8 mouse cellular contexts compared by ENCODE assay signal in the genomic region with DNA sequence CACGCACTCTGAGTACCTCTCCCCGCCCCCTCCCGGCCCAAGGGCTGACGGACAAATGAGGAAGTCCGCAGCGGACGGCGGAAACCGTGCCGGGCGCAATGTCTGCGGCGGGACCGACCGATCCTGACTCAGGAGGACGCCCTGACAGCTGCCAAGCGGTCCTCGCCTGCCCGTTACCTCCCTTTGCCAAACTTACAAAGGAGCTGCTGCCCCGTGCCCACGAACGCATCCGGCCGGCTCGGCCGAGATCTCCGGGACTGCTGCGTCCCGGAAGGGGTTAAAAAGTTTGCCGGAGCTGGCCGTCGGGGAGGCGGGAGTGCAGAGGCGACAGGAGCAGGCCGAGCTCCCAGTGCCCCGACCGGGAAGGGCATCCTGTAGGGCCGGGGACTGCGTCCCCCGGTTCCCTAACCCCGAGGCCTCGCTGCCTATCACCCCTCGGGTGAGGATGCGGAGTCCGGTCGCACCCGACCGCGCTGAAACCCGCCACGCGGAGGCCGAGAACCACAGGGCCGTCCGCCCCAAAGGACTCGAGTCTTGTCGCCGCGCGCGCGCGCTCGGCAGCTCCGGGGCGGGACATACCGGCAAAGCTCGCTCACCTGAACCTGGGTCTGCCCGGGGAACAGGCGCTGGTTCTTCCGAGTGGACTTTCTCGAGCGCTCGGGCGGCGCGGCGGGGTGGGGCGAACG. TPM values are rescaled to one million over a fixed set of nuclear protein-coding genes. Genes with fewer than 3 reads are reported as not detected.
DNase-seq lines count a peak whose midpoint lies in the region; ATAC-seq and TF ChIP-seq lines count a peak whose summit lies in the region.

No protein-coding gene starts in this region.

- WGBS in intestine, embryonic 14.5 days = under 1% methylated on average over 74 of the region's 80 CpGs
- WGBS in limb, embryonic 11.5 days = under 1% methylated on average over 79 of the region's 80 CpGs
- under 1% methylated on average over 77 of the region's 80 CpGs for WGBS in midbrain, embryonic 11.5 days

- no peaks in the 10 kb centered on the region for H3K9me3 ChIP-seq in intestine, embryonic 14.5 days (ENCODE audit: control insufficient read depth, low read length)
- no peaks in the 10 kb centered on the region for H3K9me3 ChIP-seq in limb, embryonic 11.5 days (ENCODE audit: control insufficient read depth, low read length)
- no peaks in the 10 kb centered on the region for H3K9me3 ChIP-seq in midbrain, embryonic 11.5 days (ENCODE audit: control insufficient read depth, low read length)

- TF ChIP-seq CTCF in cortical plate, adult 2 months (IDR thresholded peaks at IDR 0.05; ENCODE audit: extremely low read depth, insufficient read depth, low read length) = no peak

- H3K4me1 ChIP-seq in cortical plate, adult 2 months (ENCODE audit: control insufficient read depth, insufficient read depth, low read length) = peaks cover 12% of the 10 kb centered on the region; the same call in 1 of the 2 replicates
- peaks cover 42% of the 10 kb centered on the region for H3K4me1 ChIP-seq in intestine, embryonic 14.5 days (replicated peaks; ENCODE audit: control insufficient read depth, insufficient read depth, low read length)
- H3K4me1 ChIP-seq in limb, embryonic 11.5 days (ENCODE audit: control insufficient read depth, insufficient read depth, low read length) = peaks cover 36% of the 10 kb centered on the region
- H3K4me1 ChIP-seq in midbrain, embryonic 11.5 days (ENCODE audit: control insufficient read depth, insufficient read depth, low read length) = peaks cover 28% of the 10 kb centered on the region

- intact Hi-C loops in gastrocnemius, postnatal 36 days (cut with DNase I) = loop anchor here (5.0 kb wide), 1 partner anchor 76 kb away; no protein-coding TSS in a partner anchor

- H3K4me3 ChIP-seq in cortical plate, adult 2 months (ENCODE audit: insufficient read depth, low read length) = peak overlapping the region; percentile 98
- H3K4me3 ChIP-seq in intestine, embryonic 14.5 days (ENCODE audit: low read depth, low read length) = peak overlapping the region; percentile 90
- peak overlapping the region; percentile 91 for H3K4me3 ChIP-seq in limb, embryonic 11.5 days (ENCODE audit: low read depth, low read length)
- peak overlapping the region; percentile 82 for H3K4me3 ChIP-seq in midbrain, embryonic 11.5 days (ENCODE audit: low read depth, low read length)

- peak; percentile 10 for ATAC-seq in intestine, embryonic 14.5 days (replicated peaks; ENCODE audit: low FRiP score, low TSS enrichment, low read depth)
- peak; percentile 41 for ATAC-seq in limb, embryonic 11.5 days (ENCODE audit: insufficient number of reproducible peaks, low FRiP score, low TSS enrichment, low read depth)
- peak; percentile 33 for ATAC-seq in midbrain, embryonic 11.5 days (ENCODE audit: low FRiP score)

- TF ChIP-seq POLR2A in cortical plate, adult 2 months (IDR thresholded peaks at IDR 0.05; ENCODE audit: extremely low read depth, insufficient read depth, low read length) = no peak

- H3K27ac ChIP-seq in cortical plate, adult 2 months (ENCODE audit: insufficient read depth, low read length) = peak overlapping the region; percentile 66
- peak overlapping the region; percentile 92 for H3K27ac ChIP-seq in intestine, embryonic 14.5 days (ENCODE audit: low read depth)
- peak overlapping the region; percentile 82 for H3K27ac ChIP-seq in limb, embryonic 11.5 days (replicated peaks; ENCODE audit: low read depth, low read length)
- peak overlapping the region; percentile 35 for H3K27ac ChIP-seq in midbrain, embryonic 11.5 days (ENCODE audit: low read depth, low read length)

- H3K9ac ChIP-seq in intestine, embryonic 14.5 days (ENCODE audit: low read length) = peak overlapping the region; percentile 95
- peak overlapping the region; percentile 86 for H3K9ac ChIP-seq in limb, embryonic 11.5 days (ENCODE audit: low read length)
- H3K9ac ChIP-seq in midbrain, embryonic 11.5 days (ENCODE audit: low read length) = peak overlapping the region; percentile 80

- no peaks in the 10 kb centered on the region for H3K36me3 ChIP-seq in intestine, embryonic 14.5 days (ENCODE audit: control insufficient read depth, insufficient read depth, low read length)
- H3K36me3 ChIP-seq in limb, embryonic 11.5 days (ENCODE audit: control insufficient read depth, insufficient read depth, low read length) = no peaks in the 10 kb centered on the region
- H3K36me3 ChIP-seq in midbrain, embryonic 11.5 days (ENCODE audit: control insufficient read depth, insufficient read depth, low read length) = no peaks in the 10 kb centered on the region
- H3K36me3 ChIP-seq in splenic B cell, adult 2 months (ENCODE audit: control insufficient read depth, insufficient read depth, low read length, poor library complexity, severe bottlenecking) = no peaks in the 10 kb centered on the region

- peak; percentile 68 for DNase-seq in right cerebral cortex, postnatal 14 days
- no peak for DNase-seq in right cerebral cortex, postnatal 4 days
- peak; percentile 50 to 68 for DNase-seq in gastrocnemius, postnatal 36 days
- no peak for DNase-seq in intestine, embryonic 14.5 days (ENCODE audit: low spot score)
- no peak for DNase-seq in limb, embryonic 11.5 days (ENCODE audit: low spot score)
- peak; percentile 97 for DNase-seq in midbrain, embryonic 11.5 days (ENCODE audit: low spot score, missing footprints)
- peak; percentile 71 for DNase-seq in splenic B cell, adult 2 months (ENCODE audit: low read depth, low spot score)

- peak overlapping the region; percentile 86 for H3K4me2 ChIP-seq in intestine, embryonic 14.5 days (ENCODE audit: low read length)
- peak overlapping the region; percentile 91 for H3K4me2 ChIP-seq in limb, embryonic 11.5 days (ENCODE audit: low read depth, severe bottlenecking)
- peak overlapping the region; percentile 91 for H3K4me2 ChIP-seq in midbrain, embryonic 11.5 days

- H3K27me3 ChIP-seq in intestine, embryonic 14.5 days (replicated peaks; ENCODE audit: control insufficient read depth, insufficient read depth, low read length) = no peaks in the 10 kb centered on the region
- H3K27me3 ChIP-seq in limb, embryonic 11.5 days (ENCODE audit: control insufficient read depth, insufficient read depth, low read length) = no peaks in the 10 kb centered on the region
- H3K27me3 ChIP-seq in midbrain, embryonic 11.5 days (ENCODE audit: control insufficient read depth, insufficient read depth, low read length) = peaks cover 2% of the 10 kb centered on the region; the same call in 1 of the 2 replicates
- H3K27me3 ChIP-seq in splenic B cell, adult 2 months (ENCODE audit: control insufficient read depth, insufficient read depth, low read length, poor library complexity, severe bottlenecking) = no peaks in the 10 kb centered on the region

RNA-seq across cellular contexts. Expression of a gene that starts 0.5 kb away (rescaled TPM):
- polyA plus RNA-seq in cortical plate, adult 2 months (2012; rRNA removed) = 32.6 and 34.2 TPM in 2 replicates
- total RNA-seq in gastrocnemius, postnatal 36 days (2021) = 10 to 100 TPM; 48.4 to 49.1 TPM
- polyA plus RNA-seq in intestine, embryonic 14.5 days (2014; fragmentation: Nextera tagmentation; extraction: Ambion mirVana) = 67.9 and 72.2 TPM in 2 replicates
- 33.2 and 38.1 TPM in 2 replicates for polyA plus RNA-seq in limb, embryonic 11.5 days (2014; fragmentation: Nextera tagmentation; extraction: Ambion mirVana)
- 16.4 and 19.6 TPM in 2 replicates for polyA plus RNA-seq in midbrain, embryonic 11.5 days (2014; fragmentation: Nextera tagmentation; extraction: Ambion mirVana)

Comparison
In these comparisons a context has a peak if more than half of its experiments do, and no peak if none do; other contexts are left out.
1. DNase-seq: peak in right cerebral cortex, postnatal 14 days (single experiment), gastrocnemius, postnatal 36 days (2 of 2), midbrain, embryonic 11.5 days (single experiment) and splenic B cell, adult 2 months (single experiment); none in right cerebral cortex, postnatal 4 days (single experiment), intestine, embryonic 14.5 days (single experiment) and limb, embryonic 11.5 days (single experiment).
2. H3K27ac ChIP-seq: peak in every context shown above with its lines; median percentile 92 in intestine, embryonic 14.5 days; 82 in limb, embryonic 11.5 days; 66 in cortical plate, adult 2 months; 35 in midbrain, embryonic 11.5 days.
3. Peak in every context shown above with its lines, with median percentiles within 50 percentile points of each other: H3K4me3 ChIP-seq, ATAC-seq, H3K4me2 ChIP-seq and H3K9ac ChIP-seq.